Mouse (Mus musculus) liver, embryonic 11.5 days (tissue): ENCODE measurements around the gene Mei1. TPM values are rescaled to one million over a fixed set of nuclear protein-coding genes. Genes with fewer than 3 reads are reported as not detected.
"Not testable (repeated sequence)": the region's sequence is repeated elsewhere in the genome, so short reads cannot be mapped to it uniquely, and the experiment has no call there.

ENCODE experiments used
- ATAC-seq: fragments of 200-750 bp; cut with Nextera tagmentation; replicated peaks from 2 replicates; pipeline ENCODE4 v1.8.0; 2017; ENCODE audit warnings: moderate number of reproducible peaks, mild to moderate bottlenecking, moderate TSS enrichment, moderate library complexity; ENCODE audit not compliant: low FRiP score
- DNase-seq: peaks from one replicate; pipeline ENCODE4 v3.0.0-alpha.2; 2017; ENCODE audit warnings: low spot score
- H3K27ac ChIP-seq: fragments of 300-500 bp; sonication (generic); 2 replicates; pipeline ENCODE4 v1.5.1; 2014; ENCODE audit warnings: mild to moderate bottlenecking, low read depth, low read length, control low read depth
- H3K27me3 ChIP-seq: fragments of 300-500 bp; sonication (generic); replicated peaks from 2 replicates; pipeline ENCODE4 v1.6.1; 2014; ENCODE audit warnings: low read length, mixed read lengths; ENCODE audit not compliant: control insufficient read depth, insufficient read depth
- H3K36me3 ChIP-seq: fragments of 300-500 bp; sonication (generic); 2 replicates; pipeline ENCODE4 v1.6.1; 2014; ENCODE audit warnings: mild to moderate bottlenecking, low read length, moderate library complexity, mixed read lengths; ENCODE audit not compliant: control insufficient read depth, insufficient read depth
- H3K4me1 ChIP-seq: fragments of 300-500 bp; sonication (generic); replicated peaks from 2 replicates; pipeline ENCODE4 v1.6.1; 2014; ENCODE audit warnings: low read length, mixed read lengths; ENCODE audit not compliant: control insufficient read depth, insufficient read depth
- H3K4me2 ChIP-seq: fragments of 300-500 bp; sonication (generic); 2 replicates; pipeline ENCODE4 v1.6.1; 2014; ENCODE audit warnings: mild to moderate bottlenecking, control low read depth, moderate library complexity
- H3K4me3 ChIP-seq: fragments of 300-500 bp; sonication (generic); 2 replicates; pipeline ENCODE4 v1.5.1; 2014; ENCODE audit warnings: low read depth, low read length, control low read depth
- H3K9ac ChIP-seq: fragments of 300-500 bp; sonication (generic); 2 replicates; pipeline ENCODE4 v1.6.1; 2014; ENCODE audit warnings: low read depth, low read length, control low read depth
- H3K9me3 ChIP-seq: fragments of 300-500 bp; sonication (generic); 2 replicates; pipeline ENCODE4 v1.6.1; 2016; ENCODE audit warnings: low read length, inconsistent platforms, mixed read lengths; ENCODE audit not compliant: control insufficient read depth
- WGBS: fragments of 180-500 bp; shearing (Covaris S2); extraction: QIAGEN DNeasy Blood & Tissue Kit; methylation state at CpG from one replicate; pipeline ENCODE4 v1.1.7; 2014; 5-methylcytosine and 5-hydroxymethylcytosine counted together
- polyA plus RNA-seq: library from polyadenylated mRNA; unstranded; fragments of >200 nt; fragmentation: Nextera tagmentation; extraction: Ambion mirVana; gene quantifications from 2 replicates; pipeline ENCODE4 v1.2.1, GENCODE M21; 2014

Mei1 gene
- polyA plus RNA-seq, 1 experiment from 2014 or later = not detected

GRCm38 (mm10) chr15:82120544-82120943 is 50.7 kb downstream of the Mei1 start:
- 82% methylated on average over 8 of the region's 8 CpGs for WGBS
- H3K27me3 ChIP-seq = no peaks in the 10 kb centered on the region
- no peak overlapping the region for H3K4me2 ChIP-seq

GRCm38 (mm10) chr15:82126690-82127089 is 56.9 kb downstream of the Mei1 start:
- not testable (repeated sequence) for H3K27me3 ChIP-seq, H3K36me3 ChIP-seq, H3K9me3 ChIP-seq, H3K4me3 ChIP-seq, DNase-seq, H3K27ac ChIP-seq, ATAC-seq
- 91% methylated on average over 4 of the region's 4 CpGs for WGBS
- H3K9ac ChIP-seq = peak overlapping the region; percentile 56; the same call in 1 of the 2 replicates
- peak overlapping the region; percentile 84 for H3K4me2 ChIP-seq
- H3K4me1 ChIP-seq = peaks cover 13% of the 10 kb centered on the region

More at GRCm38 (mm10) chr15:82120544-82120943, 50.7 kb downstream of the Mei1 start:
- Histone ChIP-seq H3K9ac (no peak overlapping the region), H3K36me3 (no peaks in the 10 kb centered on the region), H3K9me3 (no peaks in the 10 kb centered on the region), H3K27ac (no peak overlapping the region), H3K4me1 (no peaks in the 10 kb centered on the region), H3K4me3 (no peak overlapping the region)
- DNase-seq = no peak
- no peak for ATAC-seq

- WGBS = under 1% methylated on average over 74 of the region's 74 CpGs
- H3K9ac ChIP-seq = peak within 1 kb of the TSS; percentile 82
- H3K4me1 ChIP-seq = peaks cover 13% of the 10 kb centered on the region
- DNase-seq (peak; percentile 99), ATAC-seq (peak; percentile 99)
- no peaks in the 10 kb centered on the region for H3K27me3 ChIP-seq
- H3K9me3 ChIP-seq = no peaks in the 10 kb centered on the region
- peak within 1 kb of the TSS; percentile 84 for H3K4me2 ChIP-seq
- peak within 1 kb of the TSS; percentile 69 for H3K27ac ChIP-seq
- H3K36me3 ChIP-seq = no peaks in the 10 kb centered on the region
- peak within 1 kb of the TSS; percentile 76 for H3K4me3 ChIP-seq
Measured at GRCm38 (mm10) chr15:82127426-82128374, 57.9 kb downstream of the Mei1 start, which contains the start of gene Ccdc134. Gene Ccdc134 (plus strand): TSS chr15:82127922.

GRCm38 (mm10) chr15:82128398-82128797 is 58.6 kb downstream of the Mei1 start:
- Histone ChIP-seq H3K9ac (peak overlapping the region; percentile 82), H3K4me1 (peaks cover 13% of the 10 kb centered on the region), H3K4me2 (peak overlapping the region; percentile 84), H3K36me3 (no peaks in the 10 kb centered on the region), H3K27me3 (no peaks in the 10 kb centered on the region), H3K27ac (no peak overlapping the region), H3K4me3 (peak overlapping the region; percentile 76), H3K9me3 (no peaks in the 10 kb centered on the region)
- DNase-seq (peak; percentile 61), ATAC-seq (peak; percentile 33)
- 1% methylated on average over 5 of the region's 5 CpGs for WGBS

- no peak for DNase-seq
- H3K27me3 ChIP-seq = no peaks in the 10 kb centered on the region
- WGBS = 39% methylated on average over 7 of the region's 7 CpGs
- H3K9me3 ChIP-seq = no peaks in the 10 kb centered on the region
- H3K4me2 ChIP-seq = no peak overlapping the region
- H3K4me1 ChIP-seq = peaks cover 13% of the 10 kb centered on the region
- H3K9ac ChIP-seq = no peak overlapping the region
- no peaks in the 10 kb centered on the region for H3K36me3 ChIP-seq
- no peak for ATAC-seq
- no peak overlapping the region for H3K27ac ChIP-seq
- H3K4me3 ChIP-seq = no peak overlapping the region
Measured at GRCm38 (mm10) chr15:82130599-82130998, 60.8 kb downstream of the Mei1 start.

- Histone ChIP-seq H3K4me1 (no peaks in the 10 kb centered on the region), H3K27me3 (no peaks in the 10 kb centered on the region), H3K36me3 (no peaks in the 10 kb centered on the region), H3K4me3 (no peak overlapping the region), H3K4me2 (no peak overlapping the region), H3K9ac (no peak overlapping the region), H3K27ac (no peak overlapping the region), H3K9me3 (no peaks in the 10 kb centered on the region)
- ATAC-seq (no peak), DNase-seq (no peak)
- 92% methylated on average over 4 of the region's 4 CpGs for WGBS
Measured at GRCm38 (mm10) chr15:82135372-82135771, 65.6 kb downstream of the Mei1 start.

- Histone ChIP-seq H3K9ac (no peak overlapping the region), H3K27ac (no peak overlapping the region), H3K4me2 (no peak overlapping the region), H3K4me3 (no peak overlapping the region), H3K36me3 (peaks cover 4% of the 10 kb centered on the region; the same call in 1 of the 2 replicates), H3K4me1 (peaks cover 3% of the 10 kb centered on the region; the same call in 1 of the 2 replicates), H3K9me3 (no peaks in the 10 kb centered on the region), H3K27me3 (no peaks in the 10 kb centered on the region)
- DNase-seq (no peak), ATAC-seq (peak; percentile 46; the same call in 1 of the 2 replicates)
- WGBS = 64% methylated on average over 4 of the region's 4 CpGs
Measured at GRCm38 (mm10) chr15:82138565-82138964, 68.8 kb downstream of the Mei1 start.

- no peak overlapping the region for H3K4me3 ChIP-seq
- H3K27me3 ChIP-seq = no peaks in the 10 kb centered on the region
- peaks cover 4% of the 10 kb centered on the region; the same call in 1 of the 2 replicates for H3K36me3 ChIP-seq
- DNase-seq = no peak
- H3K9ac ChIP-seq = no peak overlapping the region
- 88% methylated on average over 8 of the region's 8 CpGs for WGBS
- peaks cover 3% of the 10 kb centered on the region; the same call in 1 of the 2 replicates for H3K4me1 ChIP-seq
- no peak overlapping the region for H3K4me2 ChIP-seq
- no peak overlapping the region for H3K27ac ChIP-seq
- no peaks in the 10 kb centered on the region for H3K9me3 ChIP-seq
- no peak for ATAC-seq
Measured at GRCm38 (mm10) chr15:82139196-82139595, 69.4 kb downstream of the Mei1 start.
